Mouse (Mus musculus): ENCODE data around the gene Galnt18. TPM values are rescaled to one million over a fixed set of nuclear protein-coding genes. Genes with fewer than 3 reads are reported as not detected.

Galnt18 gene
- polyA plus RNA-seq, 1 experiment from 2014 or later: 7.6 TPM

GRCm38 (mm10) chr7:111520881-111521280 is 258.9 kb downstream of the Galnt18 start:
- Histone ChIP-seq H3K4me1 (no peaks in the 10 kb centered on the region), H3K36me3 (no peaks in the 10 kb centered on the region), H3K4me3 (no peak overlapping the region), H3K27me3 (replicated peaks) (no peaks in the 10 kb centered on the region), H3K27ac (no peak overlapping the region), H3K9ac (no peak overlapping the region), H3K4me2 (replicated peaks) (no peak overlapping the region), H3K9me3 (no peaks in the 10 kb centered on the region)
- ATAC-seq (ENCODE audit: low FRiP score, low read depth): no peak
- WGBS: 89% methylated on average over 1 of the region's 1 CpGs

DNA sequence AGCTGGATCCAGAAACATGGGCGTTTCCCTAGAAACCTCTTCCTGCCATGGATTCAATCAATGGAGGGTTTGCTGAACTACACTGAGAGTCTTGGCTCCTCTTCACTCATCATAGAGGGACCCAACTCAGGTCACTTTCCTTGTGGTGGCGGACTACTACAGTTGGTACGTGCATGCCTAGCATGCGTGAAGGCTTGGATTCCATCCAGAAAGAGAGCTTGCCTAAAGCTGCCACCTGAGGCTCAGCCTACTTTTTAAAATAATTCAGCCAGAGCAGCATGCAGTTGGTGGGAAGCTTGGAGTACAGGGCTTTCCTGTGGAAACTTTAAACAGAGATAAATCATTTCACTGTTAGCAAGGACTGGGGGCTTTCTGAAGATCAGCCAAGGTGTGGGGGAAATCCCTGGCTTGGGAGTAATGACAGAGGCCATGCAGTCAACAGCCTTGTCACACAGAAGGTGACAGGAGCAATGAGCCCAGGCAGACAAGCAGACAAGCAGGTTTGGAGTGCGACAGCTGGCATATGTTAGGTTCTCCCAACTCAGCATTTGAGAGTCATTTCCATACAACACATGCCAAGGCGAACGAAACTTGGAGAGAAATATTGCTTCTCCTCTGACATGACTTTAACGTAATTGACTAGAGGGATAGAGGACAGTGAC is 261.1 kb downstream of the Galnt18 start:
- H3K9me3 ChIP-seq: no peaks in the 10 kb centered on the region
- no peaks in the 10 kb centered on the region for H3K36me3 ChIP-seq
- H3K4me2 ChIP-seq (replicated peaks): no peak overlapping the region
- H3K27ac ChIP-seq: no peak overlapping the region
- WGBS: 86% methylated on average over 8 of the region's 8 CpGs
- no peak overlapping the region for H3K4me3 ChIP-seq
- no peaks in the 10 kb centered on the region for H3K4me1 ChIP-seq
- no peak for ATAC-seq (ENCODE audit: low FRiP score, low read depth)
- no peaks in the 10 kb centered on the region for H3K27me3 ChIP-seq (replicated peaks)
- H3K9ac ChIP-seq: no peak overlapping the region

DNA sequence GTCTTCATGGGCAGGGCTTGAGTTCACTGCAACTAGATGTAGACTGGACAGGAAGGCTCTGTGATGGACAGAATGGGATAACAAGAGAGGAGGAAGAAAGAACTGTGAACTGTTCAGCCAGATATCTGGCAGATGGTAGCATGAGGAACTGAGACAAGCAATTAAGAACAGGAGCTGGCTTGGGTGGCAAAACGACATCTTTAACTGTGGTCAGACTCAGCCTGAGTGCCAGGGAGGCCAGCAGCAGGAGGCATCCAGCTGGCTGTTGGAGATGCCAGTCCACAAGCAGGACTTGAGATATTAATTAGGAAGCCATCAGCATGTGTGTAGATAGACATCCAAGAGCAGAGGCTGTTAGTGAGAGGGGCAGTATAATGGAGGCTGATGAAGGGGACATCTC is 262.9 kb downstream of the Galnt18 start:
- ATAC-seq (ENCODE audit: low FRiP score, low read depth): no peak
- H3K27ac ChIP-seq: no peak overlapping the region
- no peak overlapping the region for H3K4me3 ChIP-seq
- no peaks in the 10 kb centered on the region for H3K4me1 ChIP-seq
- H3K36me3 ChIP-seq: no peaks in the 10 kb centered on the region
- 47% methylated on average over 1 of the region's 1 CpGs for WGBS
- H3K9me3 ChIP-seq: no peaks in the 10 kb centered on the region
- H3K9ac ChIP-seq: no peak overlapping the region
- H3K4me2 ChIP-seq (replicated peaks): no peak overlapping the region
- no peaks in the 10 kb centered on the region for H3K27me3 ChIP-seq (replicated peaks)

DNA sequence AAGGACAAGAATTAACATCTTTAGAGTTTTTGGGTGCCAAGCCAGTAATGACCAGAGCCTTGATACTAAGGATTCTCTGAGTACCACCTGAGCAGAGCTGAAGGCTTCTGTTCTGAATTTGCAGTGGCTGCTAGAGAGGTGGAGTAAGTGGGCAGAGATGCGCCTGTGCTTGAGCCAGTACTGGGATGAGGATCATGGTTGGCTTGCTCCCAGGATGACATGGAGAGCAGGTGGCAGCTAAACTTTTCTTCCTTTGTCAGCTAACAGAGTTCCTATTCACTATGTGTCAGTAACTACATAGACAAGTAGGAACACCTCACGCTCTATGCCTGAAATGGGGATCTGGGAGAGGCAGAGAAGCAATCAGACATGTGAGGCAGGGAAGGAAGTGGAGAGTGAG is 264.3 kb downstream of the Galnt18 start:
- H3K27me3 ChIP-seq (replicated peaks): no peaks in the 10 kb centered on the region
- 92% methylated on average over 2 of the region's 2 CpGs for WGBS

GRCm38 (mm10) chr7:111509167-111509854 is 270.5 kb downstream of the Galnt18 start:
- H3K4me3 ChIP-seq: no peak overlapping the region
- H3K9me3 ChIP-seq: no peaks in the 10 kb centered on the region
- WGBS: 80% methylated on average over 2 of the region's 2 CpGs
- no peak overlapping the region for H3K4me2 ChIP-seq (replicated peaks)
- H3K36me3 ChIP-seq: no peaks in the 10 kb centered on the region
- no peaks in the 10 kb centered on the region for H3K4me1 ChIP-seq
- no peak overlapping the region for H3K27ac ChIP-seq
- H3K27me3 ChIP-seq (replicated peaks): no peaks in the 10 kb centered on the region
- H3K9ac ChIP-seq: no peak overlapping the region
- ATAC-seq (ENCODE audit: low FRiP score, low read depth): no peak

More for the DNA sequence above, 264.3 kb downstream of the Galnt18 start:
- Histone ChIP-seq H3K4me2 (replicated peaks) (no peak overlapping the region), H3K9ac (no peak overlapping the region), H3K27ac (no peak overlapping the region), H3K9me3 (no peaks in the 10 kb centered on the region), H3K36me3 (no peaks in the 10 kb centered on the region), H3K4me1 (no peaks in the 10 kb centered on the region), H3K4me3 (no peak overlapping the region)
- ATAC-seq (ENCODE audit: low FRiP score, low read depth): no peak

DNA sequence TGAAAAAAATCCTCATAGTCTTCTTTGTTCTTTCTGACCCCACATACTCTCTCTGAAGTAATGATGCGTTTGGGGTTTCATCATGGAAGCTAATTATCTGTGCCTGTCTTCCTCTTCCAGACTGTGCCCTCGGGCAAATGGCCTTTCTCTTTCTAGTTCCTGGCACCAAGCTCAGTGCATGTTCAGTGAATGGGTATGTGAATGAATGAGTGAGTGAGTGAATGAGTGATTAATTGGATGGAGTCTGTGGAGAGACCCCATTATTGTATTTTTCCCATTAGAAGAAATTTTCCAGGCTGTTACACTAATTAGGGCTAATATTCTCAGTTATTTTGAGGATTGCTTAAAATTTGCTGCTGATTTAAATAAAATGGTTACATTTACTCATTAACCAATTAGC is 279.2 kb downstream of the Galnt18 start:
- no peaks in the 10 kb centered on the region for H3K36me3 ChIP-seq
- no peak overlapping the region for H3K4me3 ChIP-seq
- 74% methylated on average over 2 of the region's 2 CpGs for whole genome bisulfite sequencing
- H3K4me2 ChIP-seq (replicated peaks): no peak overlapping the region
- H3K9me3 ChIP-seq: no peaks in the 10 kb centered on the region
- ATAC-seq (ENCODE audit: low FRiP score, low read depth): no peak
- no peaks in the 10 kb centered on the region for H3K4me1 ChIP-seq
- no peak overlapping the region for H3K9ac ChIP-seq
- H3K27me3 ChIP-seq (replicated peaks): no peaks in the 10 kb centered on the region
- no peak overlapping the region for H3K27ac ChIP-seq

GRCm38 (mm10) chr7:111499255-111499790 is 280.5 kb downstream of the Galnt18 start:
- ATAC-seq (ENCODE audit: low FRiP score, low read depth): no peak
- Histone ChIP-seq H3K4me1 (no peaks in the 10 kb centered on the region), H3K9me3 (no peaks in the 10 kb centered on the region), H3K27ac (no peak overlapping the region), H3K36me3 (no peaks in the 10 kb centered on the region), H3K4me3 (no peak overlapping the region), H3K27me3 (replicated peaks) (no peaks in the 10 kb centered on the region), H3K4me2 (replicated peaks) (no peak overlapping the region), H3K9ac (no peak overlapping the region)
- 72% methylated on average over 2 of the region's 2 CpGs for WGBS

DNA sequence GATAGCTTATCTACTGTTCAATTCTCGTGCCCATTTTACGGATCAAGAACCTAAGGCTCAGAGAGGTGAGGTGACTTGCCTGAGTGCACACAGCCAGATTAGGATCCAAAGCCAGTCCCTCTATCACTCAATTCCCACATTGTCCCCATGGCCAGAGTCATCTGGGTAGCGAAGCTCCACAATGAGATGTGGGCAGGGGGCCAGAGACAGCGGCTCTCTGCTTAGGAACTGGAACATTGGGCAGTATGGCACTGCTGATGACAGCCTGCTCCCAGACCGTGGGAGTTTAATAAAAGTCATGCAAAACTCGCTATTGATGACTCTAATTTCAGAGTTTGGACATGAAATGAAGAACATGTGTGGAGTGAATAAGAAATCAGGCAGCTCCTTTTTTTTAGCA is 282.6 kb downstream of the Galnt18 start:
- no peak for ATAC-seq (ENCODE audit: low FRiP score, low read depth)
- H3K27ac ChIP-seq: no peak overlapping the region

DNA sequence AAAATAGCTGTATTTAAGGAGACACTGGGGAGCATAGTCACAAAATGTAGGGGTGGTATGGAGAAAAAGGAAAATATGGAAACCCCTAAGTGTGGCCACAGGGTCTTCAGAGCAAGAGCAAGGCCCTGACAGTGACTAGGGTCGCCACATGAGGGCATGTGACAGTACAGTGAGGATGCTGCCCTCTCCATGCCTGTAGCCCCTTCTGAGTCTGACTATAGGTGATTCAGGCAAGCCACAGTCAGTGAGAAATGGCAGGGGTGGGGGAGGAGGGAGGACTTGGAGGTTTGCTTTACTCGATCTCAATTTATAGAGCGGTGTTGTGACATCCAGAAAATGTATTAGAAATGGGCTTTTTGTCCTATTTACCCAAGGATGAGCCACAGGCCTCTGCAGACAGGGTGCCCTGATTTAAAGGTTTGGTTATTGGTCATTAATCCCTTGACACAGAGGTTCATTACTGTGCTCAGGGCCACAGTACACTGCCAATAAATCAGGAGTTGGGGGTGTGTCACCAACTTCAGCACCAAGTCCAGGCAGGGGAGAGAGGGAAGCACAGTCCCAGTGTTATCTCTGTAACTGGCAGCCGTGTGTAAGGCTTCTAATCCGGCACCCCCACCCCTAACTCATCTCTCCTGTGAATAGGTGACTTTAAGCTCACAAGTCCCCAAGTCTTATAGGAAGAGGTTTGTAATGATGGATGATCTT is 287.4 kb downstream of the Galnt18 start:
- no peaks in the 10 kb centered on the region for H3K36me3 ChIP-seq
- H3K9me3 ChIP-seq: no peaks in the 10 kb centered on the region
- WGBS: 72% methylated on average over 5 of the region's 5 CpGs
- H3K4me1 ChIP-seq: no peaks in the 10 kb centered on the region
- H3K4me2 ChIP-seq (replicated peaks): no peak overlapping the region
- ATAC-seq (ENCODE audit: low FRiP score, low read depth): no peak
- H3K27me3 ChIP-seq (replicated peaks): no peaks in the 10 kb centered on the region
- no peak overlapping the region for H3K27ac ChIP-seq
- no peak overlapping the region for H3K4me3 ChIP-seq
- H3K9ac ChIP-seq: no peak overlapping the region

More for the DNA sequence above, 282.6 kb downstream of the Galnt18 start:
- Histone ChIP-seq H3K9ac (no peak overlapping the region), H3K9me3 (no peaks in the 10 kb centered on the region), H3K4me2 (replicated peaks) (no peak overlapping the region), H3K36me3 (no peaks in the 10 kb centered on the region), H3K27me3 (replicated peaks) (no peaks in the 10 kb centered on the region), H3K4me1 (no peaks in the 10 kb centered on the region), H3K4me3 (no peak overlapping the region)
- 83% methylated on average over 6 of the region's 6 CpGs for WGBS

GRCm38 (mm10) chr7:111491566-111491965 is 288.2 kb downstream of the Galnt18 start:
- H3K4me2 ChIP-seq (replicated peaks): no peak overlapping the region
- H3K9me3 ChIP-seq: no peaks in the 10 kb centered on the region
- no peak overlapping the region for H3K4me3 ChIP-seq
- H3K36me3 ChIP-seq: no peaks in the 10 kb centered on the region
- no peak overlapping the region for H3K9ac ChIP-seq
- no peak for ATAC-seq (ENCODE audit: low FRiP score, low read depth)
- H3K27ac ChIP-seq: no peak overlapping the region
- 90% methylated on average over 2 of the region's 2 CpGs for WGBS
- no peaks in the 10 kb centered on the region for H3K27me3 ChIP-seq (replicated peaks)
- peaks cover 7% of the 10 kb centered on the region; the same call in 1 of the 2 replicates for H3K4me1 ChIP-seq

DNA sequence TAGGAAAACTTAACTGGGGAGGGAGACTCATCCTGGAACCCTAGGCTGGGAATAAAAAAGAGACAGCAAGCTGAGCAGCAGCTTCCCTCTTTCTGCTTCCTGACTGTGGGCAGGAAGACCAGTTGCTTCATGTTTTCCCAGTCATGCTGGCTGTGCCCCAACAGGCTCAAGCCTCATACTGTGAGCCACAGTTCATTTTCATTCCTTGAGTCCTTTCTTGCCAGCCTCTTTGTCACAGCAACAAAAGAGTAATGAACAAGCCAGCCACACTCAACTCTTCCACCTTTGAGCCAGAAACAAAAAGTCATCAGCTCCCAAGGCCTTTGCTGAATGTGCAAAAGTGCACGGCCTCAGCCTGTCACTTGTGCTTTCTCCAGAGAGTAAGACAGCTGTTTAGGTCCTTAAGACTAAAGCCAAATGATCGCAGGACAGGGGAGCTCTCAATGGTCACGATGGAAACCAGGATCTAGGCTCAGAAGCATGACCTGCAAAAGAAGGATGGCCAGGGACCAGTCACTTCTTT is 292.9 kb downstream of the Galnt18 start:
- Histone ChIP-seq H3K9ac (no peak overlapping the region), H3K4me1 (peaks cover 8% of the 10 kb centered on the region; the same call in 1 of the 2 replicates), H3K9me3 (no peaks in the 10 kb centered on the region), H3K27ac (no peak overlapping the region), H3K36me3 (no peaks in the 10 kb centered on the region), H3K4me3 (no peak overlapping the region), H3K27me3 (replicated peaks) (no peaks in the 10 kb centered on the region), H3K4me2 (replicated peaks) (no peak overlapping the region)
- no peak for ATAC-seq (ENCODE audit: low FRiP score, low read depth)
- 30% methylated on average over 3 of the region's 3 CpGs for WGBS

GRCm38 (mm10) chr7:111483896-111484295 is 295.9 kb downstream of the Galnt18 start:
- Histone ChIP-seq H3K4me2 (replicated peaks) (no peak overlapping the region), H3K27me3 (replicated peaks) (no peaks in the 10 kb centered on the region), H3K4me1 (peaks cover 8% of the 10 kb centered on the region; the same call in 1 of the 2 replicates), H3K4me3 (no peak overlapping the region), H3K27ac (no peak overlapping the region), H3K9ac (no peak overlapping the region), H3K9me3 (no peaks in the 10 kb centered on the region), H3K36me3 (no peaks in the 10 kb centered on the region)
- 77% methylated on average over 4 of the region's 4 CpGs for WGBS
- no peak for ATAC-seq (ENCODE audit: low FRiP score, low read depth)

Measured in neural tube, embryonic 12.5 days (tissue).